Mouse (Mus musculus): ENCODE results near the gene Ift122.

GRCm38 (mm10) chr6:115906871-115907270 is 53.6 kb downstream of the Ift122 start:
- no peak for TF ChIP-seq CHD2 (IDR thresholded peaks at IDR 0.05; ENCODE audit: low read length)
- no peak for TF ChIP-seq SMC3 (IDR thresholded peaks at IDR 0.05; ENCODE audit: low read depth, low read length)
- TF ChIP-seq BHLHE40 (IDR thresholded peaks at IDR 0.05; ENCODE audit: low read depth, low read length), result no peak
- no peak for TF ChIP-seq MAX (IDR thresholded peaks at IDR 0.05; ENCODE audit: low read length)
- TF ChIP-seq POLR2A (IDR thresholded peaks at IDR 0.05; ENCODE audit: low read depth, low read length), result no peak
- no peak for TF ChIP-seq MYC (IDR thresholded peaks at IDR 0.05; ENCODE audit: low read depth, low read length)
- no peak for TF ChIP-seq KAT2A (IDR thresholded peaks at IDR 0.05; ENCODE audit: insufficient replicate concordance, low read length)
- no peak for TF ChIP-seq ZKSCAN1 (IDR thresholded peaks at IDR 0.05; ENCODE audit: borderline replicate concordance, low read depth, low read length)
- no peak for TF ChIP-seq ZNF384 (IDR thresholded peaks at IDR 0.05; ENCODE audit: low read depth, low read length)
- no peak for TF ChIP-seq E2F4 (IDR thresholded peaks at IDR 0.05; ENCODE audit: insufficient replicate concordance, low read depth, low read length)
- TF ChIP-seq CTCF (conservative IDR thresholded peaks at IDR 0.05 in 1 of 2, IDR thresholded peaks at IDR 0.05 in 1 of 2; ENCODE audit: low read depth in 2 of 2, low read length in 2 of 2), result no peak
- TF ChIP-seq GABPA (IDR thresholded peaks at IDR 0.05; ENCODE audit: insufficient replicate concordance, low read depth, low read length), result no peak
- TF ChIP-seq ZMIZ1 (IDR thresholded peaks at IDR 0.05; ENCODE audit: low read depth, low read length), result no peak
- TF ChIP-seq USF1 (IDR thresholded peaks at IDR 0.05; ENCODE audit: low read depth, low read length), result no peak
